8 mouse cellular contexts compared by ENCODE assay signal in the genomic region with DNA sequence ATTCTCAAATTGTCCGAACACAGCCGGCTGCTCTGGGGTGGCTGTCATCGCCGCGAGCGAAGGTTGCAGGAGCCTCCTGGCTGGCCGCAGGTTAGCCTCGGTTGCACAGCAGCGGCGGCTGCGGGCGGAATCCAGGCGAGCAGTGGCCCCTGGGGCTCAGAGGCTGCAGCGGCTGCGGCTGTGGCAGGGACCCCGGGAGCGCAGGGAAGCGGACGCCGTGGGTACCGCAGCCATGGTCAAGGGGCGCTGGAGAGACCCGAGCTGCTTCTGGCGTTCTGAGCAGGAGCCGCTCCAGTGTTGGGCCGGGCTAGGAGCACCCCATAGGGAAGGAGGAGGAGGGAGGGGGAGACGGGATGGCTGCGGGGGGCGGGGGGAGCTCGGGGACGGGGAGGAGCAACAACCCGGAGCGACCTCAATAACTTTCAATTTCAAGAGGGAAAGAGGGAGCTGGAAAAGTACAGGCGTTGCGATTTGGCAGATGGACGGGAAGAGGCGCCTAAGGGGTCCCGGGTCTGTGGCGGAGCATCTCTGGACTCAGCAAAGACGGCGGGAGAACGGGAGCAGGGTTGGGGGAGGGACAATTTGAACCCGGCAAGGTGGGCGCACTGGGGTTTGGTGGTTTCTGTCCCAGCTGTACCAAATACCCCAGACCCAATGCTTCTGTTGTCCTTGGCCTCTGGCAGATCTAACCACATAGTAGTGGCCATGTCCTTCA. TPM values are rescaled to one million over a fixed set of nuclear protein-coding genes. Genes with fewer than 3 reads are reported as not detected.
DNase-seq lines count a peak whose midpoint lies in the region; ATAC-seq and TF ChIP-seq lines count a peak whose summit lies in the region.

Gene Rspo3 (minus strand): TSS at position 322 of the 715 bp plus-strand sequence.

- H3K27ac ChIP-seq in ES-E14 (ENCODE audit: insufficient read depth, low read depth, low read length, poor library complexity, severe bottlenecking) = no peak within 1 kb of the TSS
- peak within 1 kb of the TSS; percentile 65 for H3K27ac ChIP-seq in embryonic facial prominence, embryonic 14.5 days (replicated peaks; ENCODE audit: low read depth, low read length)
- H3K27ac ChIP-seq in heart, postnatal 0 days (ENCODE audit: low read depth) = no peak within 1 kb of the TSS

- in situ Hi-C loops in ES-E14 (cut with MboI; ENCODE audit: low sequenced_read_pairs in 2 of 2, unreplicated experiment in 2 of 2) = loop anchor here (25.0 kb wide), 1 partner anchor 877 kb away; no protein-coding TSS in a partner anchor

- H3K4me3 ChIP-seq in ES-E14 (ENCODE audit: insufficient read depth in 1 of 2, low read depth in 1 of 2, low read length in 2 of 2, poor library complexity in 1 of 2, severe bottlenecking in 1 of 2) = peak within 1 kb of the TSS; percentile 62 to 73
- H3K4me3 ChIP-seq in embryonic facial prominence, embryonic 14.5 days (ENCODE audit: low read depth, low read length) = peak within 1 kb of the TSS; percentile 76
- H3K4me3 ChIP-seq in heart, postnatal 0 days (ENCODE audit: low read depth, low read length) = peak within 1 kb of the TSS; percentile 59

- peaks cover 0 to 7% of the 10 kb centered on the region in 2 experiments; a peak in 1 of 4 replicates for H3K4me1 ChIP-seq in ES-E14 (ENCODE audit: control insufficient read depth in 2 of 2, insufficient read depth in 2 of 2, low read length in 2 of 2, poor library complexity in 1 of 2)
- H3K4me1 ChIP-seq in embryonic facial prominence, embryonic 14.5 days (ENCODE audit: control insufficient read depth, insufficient read depth, low read length) = peaks cover 6% of the 10 kb centered on the region; the same call in 1 of the 2 replicates
- H3K4me1 ChIP-seq in heart, postnatal 0 days (ENCODE audit: control insufficient read depth, insufficient read depth) = peaks cover 11% of the 10 kb centered on the region

- peak within 1 kb of the TSS; percentile 53; the same call in 1 of the 2 replicates for H3K9ac ChIP-seq in ES-E14 (ENCODE audit: insufficient read depth, low read depth, low read length, poor library complexity, severe bottlenecking)
- peak within 1 kb of the TSS; percentile 75 for H3K9ac ChIP-seq in embryonic facial prominence, embryonic 14.5 days (ENCODE audit: low read depth, low read length)
- peak within 1 kb of the TSS; percentile 43 for H3K9ac ChIP-seq in heart, postnatal 0 days (replicated peaks; ENCODE audit: low read depth, low read length)

- H3K36me3 ChIP-seq in ES-E14 (ENCODE audit: control insufficient read depth, insufficient read depth, low read length, poor library complexity, severe bottlenecking) = no peaks in the 10 kb centered on the region
- H3K36me3 ChIP-seq in embryonic facial prominence, embryonic 14.5 days (ENCODE audit: control insufficient read depth, insufficient read depth, low read length) = no peaks in the 10 kb centered on the region
- no peaks in the 10 kb centered on the region for H3K36me3 ChIP-seq in heart, postnatal 0 days (replicated peaks; ENCODE audit: control insufficient read depth, insufficient read depth, low read length)

- peaks cover 17% of the 10 kb centered on the region; the same call in 1 of the 2 replicates for H3K27me3 ChIP-seq in embryonic facial prominence, embryonic 14.5 days (replicated peaks; ENCODE audit: control insufficient read depth, insufficient read depth, low read length)
- peaks cover 28% of the 10 kb centered on the region for H3K27me3 ChIP-seq in heart, postnatal 0 days (ENCODE audit: control insufficient read depth, insufficient read depth, low read length)

- peak within 1 kb of the TSS; percentile 95 for H3K4me2 ChIP-seq in embryonic facial prominence, embryonic 14.5 days (ENCODE audit: low read depth, low read length)
- peak within 1 kb of the TSS; percentile 86 for H3K4me2 ChIP-seq in heart, postnatal 0 days (ENCODE audit: low read depth, low read length)

- peak; percentile 82 for ATAC-seq in embryonic facial prominence, embryonic 14.5 days (ENCODE audit: low read depth)
- ATAC-seq in heart, postnatal 0 days (ENCODE audit: insufficient read depth, low read depth) = peak; percentile 61

- DNase-seq in ES-E14 (ENCODE audit: low read depth, low spot score) = no peak
- DNase-seq in adrenal gland, postnatal 25 days = peak; percentile 36
- DNase-seq in embryonic facial prominence, embryonic 14.5 days (ENCODE audit: low spot score) = peak; percentile 62
- peak; percentile 12 for DNase-seq in heart, postnatal 0 days (ENCODE audit: low spot score)
- DNase-seq in layer of hippocampus, adult 8-10 months (ENCODE audit: low spot score in 2 of 2) = peak in 1 of 2 experiments; percentile 35
- DNase-seq in lung, postnatal 14 days = peak; percentile 24
- DNase-seq in right cerebral cortex, adult 2 months (ENCODE audit: low spot score in 2 of 2) = peak; percentile 41 to 42
- no peak for DNase-seq in B cell, adult 2 months

- no peak for TF ChIP-seq EP300 in heart, postnatal 0 days (IDR thresholded peaks at IDR 0.05; ENCODE audit: low read depth)

- no peaks in the 10 kb centered on the region for H3K9me3 ChIP-seq in ES-E14 (ENCODE audit: control insufficient read depth, insufficient read depth, low read depth, low read length)
- no peaks in the 10 kb centered on the region for H3K9me3 ChIP-seq in embryonic facial prominence, embryonic 14.5 days (ENCODE audit: control insufficient read depth, low read length)
- H3K9me3 ChIP-seq in heart, postnatal 0 days (replicated peaks; ENCODE audit: control insufficient read depth, low read length) = no peaks in the 10 kb centered on the region

- under 1% methylated on average over 42 of the region's 44 CpGs for WGBS in embryonic facial prominence, embryonic 14.5 days
- 1% methylated on average over 42 of the region's 44 CpGs for WGBS in heart, postnatal 0 days

- no peak for TF ChIP-seq CTCF in heart, postnatal 0 days (IDR thresholded peaks at IDR 0.05; ENCODE audit: low read depth)

TF ChIP-seq in ES-E14, 5 proteins besides CTCF, POLR2A, EP300 and RAD21:
- TF ChIP-seq HCFC1 (IDR thresholded peaks at IDR 0.05; ENCODE audit: borderline replicate concordance, insufficient read depth, low read length) (no peak), ZC3H11A (IDR thresholded peaks at IDR 0.05; ENCODE audit: borderline replicate concordance, low read depth, low read length) (no peak), CHD2 (IDR thresholded peaks at IDR 0.05; ENCODE audit: low read depth, low read length) (no peak), MAFK (IDR thresholded peaks at IDR 0.05; ENCODE audit: insufficient read depth, low read depth, low read length) (no peak), ZNF384 (IDR thresholded peaks at IDR 0.05; ENCODE audit: low read depth, low read length) (no peak)

RNA-seq across cellular contexts. Expression of gene Rspo3, which starts in this region (rescaled TPM):
- total RNA-seq in ES-E14 (2012; rRNA removed) = 0.21 and 1.2 TPM in 2 replicates
- total RNA-seq in adrenal gland, postnatal 25 days (2021) = 3.4 and 6.0 TPM in 2 replicates
- 14.8 TPM in 2 replicates for polyA plus RNA-seq in embryonic facial prominence, embryonic 14.5 days (2014; fragmentation: Nextera tagmentation; extraction: Ambion mirVana)
- 0.15 and 1.5 TPM in 2 replicates for total RNA-seq in heart, postnatal 0 days (2014; rRNA removed; ENCODE audit: low replicate concordance)
- 1.1 and 1.4 TPM in 2 replicates for polyA plus RNA-seq in heart, postnatal 0 days (2015; fragmentation: Nextera tagmentation; extraction: Ambion mirVana)
- 10 to 100 TPM; 12.3 to 15.6 (median 13.8) TPM for total RNA-seq in layer of hippocampus, adult 8-10 months (2022)

Comparison
In these comparisons a context has a peak if more than half of its experiments do, and no peak if none do; other contexts are left out.
1. DNase-seq: peak in adrenal gland, postnatal 25 days (single experiment), embryonic facial prominence, embryonic 14.5 days (single experiment), heart, postnatal 0 days (single experiment), lung, postnatal 14 days (single experiment) and right cerebral cortex, adult 2 months (2 of 2); none in ES-E14 (single experiment) and B cell, adult 2 months (0 of 2).
2. Peak in every context shown above with its lines, with median percentiles within 50 percentile points of each other: H3K4me3 ChIP-seq and H3K9ac ChIP-seq.